Mouse (Mus musculus) thymus, postnatal 10 days (tissue): Measurements from ENCODE around the gene Scgb1b17.
"Not testable (repeated sequence)": the region's sequence is repeated elsewhere in the genome, so short reads cannot be mapped to it uniquely, and the experiment has no call there.

ENCODE experiments used
- DNase-seq, 2 experiments: peaks; one replicate each; pipeline ENCODE4 v3.0.0; 2021; ENCODE audit warnings: low spot score in 2 of 2

Scgb1b17 gene

GRCm38 (mm10) chr7:33063149-33063548 lies at the start of gene Scgb1b17:
TSS of gene Scgb1b17 (plus strand) at chr7:33063449.
- DNase-seq, result not testable (repeated sequence)

GRCm38 (mm10) chr7:33056461-33056860 lies 6.8 kb upstream of the Scgb1b17 start, which contains the start of gene Scgb2b17:
TSS of gene Scgb2b17 (minus strand) at chr7:33056561.
- DNase-seq, result not testable (repeated sequence)
